Mouse (Mus musculus) liver, postnatal 0 days (tissue): Measurements from ENCODE around the gene Mrpl52.

Experiments
- CTCF ChIP-seq: sonication (generic); IDR thresholded peaks from 2 replicates; pipeline ENCODE4 v1.5.1; 2016; ENCODE audit warnings: antibody characterized with exemption, low read depth
- EP300 ChIP-seq: IDR thresholded peaks from 2 replicates; pipeline ENCODE4 v1.6.1; 2016; ENCODE audit warnings: antibody characterized with exemption, low read depth, mild to moderate bottlenecking

DNA sequence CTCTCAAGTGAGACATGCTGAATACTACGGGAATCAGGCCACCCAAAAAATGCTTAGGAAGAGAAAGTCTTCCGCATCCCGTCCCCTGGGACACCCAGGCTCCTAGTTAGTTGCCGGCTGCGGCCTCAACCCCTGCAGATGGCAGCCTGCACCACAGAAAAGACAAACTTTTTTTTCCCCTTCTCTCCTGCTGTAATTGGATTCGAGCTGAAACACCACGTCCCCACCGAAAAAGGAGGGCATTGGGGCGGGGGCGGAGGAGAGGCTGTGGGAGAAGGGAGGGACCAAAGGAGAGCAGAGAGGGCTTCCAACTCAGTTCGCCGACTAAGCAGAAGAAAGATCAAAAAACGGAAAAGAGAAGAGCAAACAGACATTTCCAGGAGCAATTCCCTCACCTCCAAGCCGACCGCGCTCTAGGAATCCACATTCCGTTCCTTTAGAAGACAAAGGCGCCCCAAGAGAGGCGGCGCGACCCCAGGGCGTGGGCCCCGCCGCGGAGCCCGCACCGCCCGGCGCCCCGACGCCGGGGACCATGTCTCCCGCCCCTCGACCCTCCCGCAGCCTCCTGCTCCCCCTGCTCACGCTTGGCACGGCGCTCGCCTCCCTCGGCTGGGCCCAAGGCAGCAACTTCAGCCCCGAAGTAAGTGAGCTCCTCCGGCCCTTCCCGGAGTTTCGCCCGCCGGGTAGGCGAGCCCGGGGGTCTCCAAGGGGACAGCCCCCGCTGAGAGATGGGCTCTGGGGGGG is 4.8 kb downstream of the Mrpl52 start, which contains the start of gene Mmp14:
- peak; percentile 49 for TF ChIP-seq CTCF
- TF ChIP-seq EP300, result peak; percentile 22; the same call in 1 of the 2 replicates
